ENCODE assay signal across 32 mouse cellular contexts in genomic region chr11:107957566-107958350, GRCm38 (mm10). TPM values are rescaled to one million over a fixed set of nuclear protein-coding genes. Genes with fewer than 3 reads are reported as not detected.
A peak's percentile ranks its signal among the peaks of the same experiment; 100 is the strongest.
DNase-seq lines count a peak whose midpoint lies in the region; ATAC-seq and TF ChIP-seq lines count a peak whose summit lies in the region.
"Had no signal": no experiment of that assay in that cellular context is flagged by ENCODE, and none has a peak within 500 bp of the region (broad histone marks: within the 10 kb centered on the region; RNA-seq: fewer than 3 reads in every experiment).

No protein-coding gene starts in this region.

- TF ChIP-seq POLR2A in brain, embryonic 14.5 days (IDR thresholded peaks at IDR 0.05; ENCODE audit: borderline replicate concordance, extremely low read depth, insufficient read depth, insufficient read length, poor library complexity, severe bottlenecking): no peak

- no peak for DNase-seq in hindbrain, embryonic 11.5 days (ENCODE audit: low spot score)
- peak; percentile 59 for DNase-seq in brain, embryonic 14.5 days (ENCODE audit: low read depth)
- DNase-seq in kidney, adult 18-20 months: no peak
- DNase-seq: adrenal gland, adult 2 months; adrenal gland, postnatal 36 days; B cell, adult 2 months; cerebellum, adult 2 months; cerebellum, postnatal 25 days; gastrocnemius, postnatal 14 days; heart, adult 11 months; kidney, adult 11 months; kidney, postnatal 25 days; left cerebral cortex, postnatal 4 days; liver, postnatal 0 days; lung, postnatal 36 days; right cerebral cortex, adult 18-20 months; spleen, adult 18-20 months; thymus, postnatal 14 days had no signal

- no peak overlapping the region for H3K4me2 ChIP-seq in hindbrain, embryonic 13.5 days
- H3K4me2 ChIP-seq in hindbrain, embryonic 11.5 days (replicated peaks; ENCODE audit: low read depth, low read length): no peak overlapping the region
- H3K4me2 ChIP-seq in hindbrain, embryonic 15.5 days: no peak overlapping the region
- H3K4me2 ChIP-seq in neural tube, embryonic 14.5 days (ENCODE audit: low read depth, low read length): no peak overlapping the region
- H3K4me2 ChIP-seq: embryonic facial prominence, embryonic 15.5 days; heart, embryonic 15.5 days; kidney, embryonic 15.5 days; liver, embryonic 12.5 days had no signal

- H3K9me3 ChIP-seq in hindbrain, embryonic 13.5 days: peaks cover 3% of the 10 kb centered on the region; the same call in 1 of the 2 replicates
- H3K9me3 ChIP-seq in hindbrain, embryonic 11.5 days (ENCODE audit: control insufficient read depth, low read length): no peaks in the 10 kb centered on the region
- no peaks in the 10 kb centered on the region for H3K9me3 ChIP-seq in hindbrain, embryonic 15.5 days
- no peaks in the 10 kb centered on the region for H3K9me3 ChIP-seq in neural tube, embryonic 14.5 days (ENCODE audit: control insufficient read depth, low read length)
- H3K9me3 ChIP-seq: embryonic facial prominence, embryonic 10.5 days; embryonic facial prominence, embryonic 15.5 days; heart, embryonic 15.5 days; kidney, embryonic 15.5 days had no signal

- peak overlapping the region; percentile 69 for H3K27ac ChIP-seq in hindbrain, embryonic 13.5 days
- no peak overlapping the region for H3K27ac ChIP-seq in hindbrain, embryonic 11.5 days (ENCODE audit: low read depth, low read length)
- H3K27ac ChIP-seq in hindbrain, embryonic 15.5 days (replicated peaks): peak overlapping the region; percentile 47
- H3K27ac ChIP-seq in neural tube, embryonic 14.5 days (ENCODE audit: low read depth, low read length): peak overlapping the region; percentile 70
- H3K27ac ChIP-seq: embryonic facial prominence, embryonic 10.5 days; embryonic facial prominence, embryonic 15.5 days; heart, embryonic 10.5 days; heart, embryonic 15.5 days; kidney, embryonic 15.5 days; layer of hippocampus, adult 2 months; liver, embryonic 12.5 days had no signal

- ATAC-seq in hindbrain, embryonic 13.5 days (ENCODE audit: low FRiP score): peak; percentile 28; the same call in 1 of the 2 replicates
- no peak for ATAC-seq in hindbrain, embryonic 11.5 days (ENCODE audit: low FRiP score)
- ATAC-seq in hindbrain, embryonic 15.5 days (ENCODE audit: low FRiP score, low read depth): peak; percentile 60; the same call in 1 of the 2 replicates
- peak; percentile 62; the same call in 1 of the 2 replicates for ATAC-seq in neural tube, embryonic 14.5 days (ENCODE audit: low read depth)
- no peak for ATAC-seq in megakaryocyte-erythroid progenitor cell, adult 5-6 weeks (replicated peaks; ENCODE audit: low FRiP score, low TSS enrichment, poor library complexity, severe bottlenecking)
- ATAC-seq: activated CD4-positive, CD25-positive, alpha-beta regulatory T cell, adult 4 months; liver, embryonic 12.5 days; liver, postnatal 0 days; midbrain, embryonic 16.5 days had no signal

- no peak overlapping the region for H3K9ac ChIP-seq in hindbrain, embryonic 13.5 days
- no peak overlapping the region for H3K9ac ChIP-seq in hindbrain, embryonic 11.5 days (ENCODE audit: low read depth, low read length)
- no peak overlapping the region for H3K9ac ChIP-seq in hindbrain, embryonic 15.5 days
- no peak overlapping the region for H3K9ac ChIP-seq in neural tube, embryonic 14.5 days (replicated peaks; ENCODE audit: low read depth, low read length)
- H3K9ac ChIP-seq: embryonic facial prominence, embryonic 15.5 days; heart, embryonic 15.5 days; kidney, embryonic 15.5 days; liver, embryonic 12.5 days; liver, postnatal 0 days had no signal

- H3K27me3 ChIP-seq in hindbrain, embryonic 13.5 days: no peaks in the 10 kb centered on the region
- no peaks in the 10 kb centered on the region for H3K27me3 ChIP-seq in hindbrain, embryonic 11.5 days (ENCODE audit: control insufficient read depth, insufficient read depth, low read length)
- H3K27me3 ChIP-seq in hindbrain, embryonic 15.5 days: no peaks in the 10 kb centered on the region
- no peaks in the 10 kb centered on the region for H3K27me3 ChIP-seq in neural tube, embryonic 14.5 days (ENCODE audit: control insufficient read depth, insufficient read depth, low read length)
- H3K27me3 ChIP-seq: embryonic facial prominence, embryonic 15.5 days; heart, embryonic 15.5 days; kidney, embryonic 15.5 days; liver, embryonic 12.5 days had no signal

- H3K4me1 ChIP-seq in hindbrain, embryonic 13.5 days (replicated peaks): peaks cover 25% of the 10 kb centered on the region
- H3K4me1 ChIP-seq in hindbrain, embryonic 11.5 days (replicated peaks; ENCODE audit: control insufficient read depth, insufficient read depth, low read length): no peaks in the 10 kb centered on the region
- H3K4me1 ChIP-seq in hindbrain, embryonic 15.5 days (replicated peaks): peaks cover 13% of the 10 kb centered on the region; the same call in 1 of the 2 replicates
- H3K4me1 ChIP-seq in neural tube, embryonic 14.5 days (ENCODE audit: control insufficient read depth, insufficient read depth, low read length): peaks cover 13% of the 10 kb centered on the region; the same call in 1 of the 2 replicates
- H3K4me1 ChIP-seq: embryonic facial prominence, embryonic 15.5 days; heart, embryonic 10.5 days; liver, embryonic 12.5 days had no signal

- no peak overlapping the region for H3K4me3 ChIP-seq in hindbrain, embryonic 13.5 days
- H3K4me3 ChIP-seq in hindbrain, embryonic 11.5 days (ENCODE audit: low read depth, low read length): no peak overlapping the region
- H3K4me3 ChIP-seq in hindbrain, embryonic 15.5 days: no peak overlapping the region
- no peak overlapping the region for H3K4me3 ChIP-seq in neural tube, embryonic 14.5 days (ENCODE audit: low read depth, low read length)
- H3K4me3 ChIP-seq: embryonic facial prominence, embryonic 10.5 days; embryonic facial prominence, embryonic 15.5 days; heart, embryonic 10.5 days; heart, embryonic 15.5 days; kidney, embryonic 15.5 days; layer of hippocampus, adult 2 months; liver, embryonic 12.5 days had no signal

- peaks cover 17% of the 10 kb centered on the region; the same call in 1 of the 2 replicates for H3K36me3 ChIP-seq in hindbrain, embryonic 13.5 days
- no peaks in the 10 kb centered on the region for H3K36me3 ChIP-seq in hindbrain, embryonic 11.5 days (ENCODE audit: control insufficient read depth, insufficient read depth, low read length)
- peaks cover 10% of the 10 kb centered on the region for H3K36me3 ChIP-seq in hindbrain, embryonic 15.5 days
- no peaks in the 10 kb centered on the region for H3K36me3 ChIP-seq in neural tube, embryonic 14.5 days (ENCODE audit: control insufficient read depth, insufficient read depth, low read length)
- H3K36me3 ChIP-seq: embryonic facial prominence, embryonic 10.5 days had no signal

- whole genome bisulfite sequencing in hindbrain, embryonic 13.5 days: 63% methylated on average over 13 of the region's 13 CpGs
- 82% methylated on average over 13 of the region's 13 CpGs for WGBS in hindbrain, embryonic 11.5 days
- WGBS in hindbrain, embryonic 15.5 days: 55% methylated on average over 13 of the region's 13 CpGs
- WGBS in neural tube, embryonic 14.5 days: 36% methylated on average over 13 of the region's 13 CpGs

- TF ChIP-seq CTCF in brain, embryonic 14.5 days (IDR thresholded peaks at IDR 0.05; ENCODE audit: borderline replicate concordance, extremely low read depth, insufficient read depth, insufficient read length): no peak

RNA-seq across cellular contexts. Expression of gene Cacng5, which starts 42.9 kb away (rescaled TPM):
- polyA plus RNA-seq in hindbrain, embryonic 13.5 days (2015; fragmentation: Nextera tagmentation; extraction: Ambion mirVana): 4.7 and 5.8 TPM in 2 replicates
- polyA plus RNA-seq in hindbrain, embryonic 11.5 days (2014; fragmentation: Nextera tagmentation; extraction: Ambion mirVana): 0.82 and 0.84 TPM in 2 replicates
- 3.9 and 5.4 TPM in 2 replicates for polyA plus RNA-seq in brain, embryonic 14.5 days (2012; rRNA removed)
- polyA plus RNA-seq in hindbrain, embryonic 15.5 days (2015; fragmentation: Nextera tagmentation; extraction: Ambion mirVana): 10.7 and 11.5 TPM in 2 replicates
- 8.9 and 9.5 TPM in 2 replicates for polyA plus RNA-seq in neural tube, embryonic 14.5 days (2014; fragmentation: Nextera tagmentation; extraction: Ambion mirVana)
- total RNA-seq in megakaryocyte-erythroid progenitor cell, adult 5-6 weeks (2014; fragmentation: Nextera tagmentation): not detected in 2 replicates
- not detected in 2 replicates for total RNA-seq in megakaryocyte-erythroid progenitor cell, adult 5-6 weeks (2017)
- total RNA-seq: megakaryocyte, adult 5-6 weeks had no signal
- polyA plus RNA-seq: activated CD4-positive, CD25-positive, alpha-beta regulatory T cell, adult 4 months; liver, postnatal 0 days had no signal

Comparison
In these comparisons a context has a peak if more than half of its experiments do, and no peak if none do; other contexts are left out.
1. ATAC-seq: peak in hindbrain, embryonic 13.5 days (single experiment), hindbrain, embryonic 15.5 days (single experiment) and neural tube, embryonic 14.5 days (single experiment); none in hindbrain, embryonic 11.5 days (single experiment) and megakaryocyte-erythroid progenitor cell, adult 5-6 weeks (single experiment).